Mouse (Mus musculus) urinary bladder, postnatal 36 days (tissue): ENCODE results near the gene Aste1.

Experiments used
- DNase-seq, 2 experiments: peaks; one replicate each; pipeline ENCODE4 v3.0.0; 2022; ENCODE audit warnings: low spot score in 2 of 2, mixed read lengths in 1 of 2

Gene Aste1

DNA sequence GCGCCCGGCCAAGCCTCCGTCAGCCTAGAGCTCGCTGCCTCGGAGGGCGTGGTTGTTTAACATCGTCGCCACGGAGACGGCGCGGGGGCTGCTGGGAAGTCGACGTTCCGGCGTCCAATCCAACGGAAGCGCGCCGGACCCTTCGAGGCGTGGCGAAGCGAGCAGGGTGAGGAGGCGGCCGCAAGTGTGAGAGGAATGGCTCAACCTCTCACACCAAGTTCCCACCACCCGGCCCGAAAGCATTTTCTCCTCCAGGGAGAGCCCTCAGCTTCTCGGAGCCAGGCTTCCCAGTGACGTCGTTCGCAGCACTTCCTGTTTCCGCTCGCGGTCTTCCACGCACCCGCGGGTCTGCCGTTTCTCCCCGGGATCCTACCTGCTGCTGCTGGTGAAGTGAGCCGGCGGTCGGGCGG, at the start of gene Aste1, which contains the start of gene Nek11:
Aste1 (plus strand) TSS at position 175 of the 410 bp plus-strand sequence.
Nek11 (minus strand) TSS at position 307 of the 410 bp plus-strand sequence.
- peak; percentile 93 to 95 for DNase-seq

- DNase-seq: no peak
Observed at GRCm38 (mm10) chr9:105348242-105349031, 46.8 kb upstream of the Aste1 start.

GRCm38 (mm10) chr9:105349034-105349433, 46.2 kb upstream of the Aste1 start:
- DNase-seq: no peak

- DNase-seq: no peak
Observed at GRCm38 (mm10) chr9:105362181-105362580, 33.0 kb upstream of the Aste1 start.

- DNase-seq: no peak
Observed at GRCm38 (mm10) chr9:105363520-105364231, 31.5 kb upstream of the Aste1 start.

- DNase-seq: no peak
Observed at GRCm38 (mm10) chr9:105366199-105366598, 29.0 kb upstream of the Aste1 start.

DNA sequence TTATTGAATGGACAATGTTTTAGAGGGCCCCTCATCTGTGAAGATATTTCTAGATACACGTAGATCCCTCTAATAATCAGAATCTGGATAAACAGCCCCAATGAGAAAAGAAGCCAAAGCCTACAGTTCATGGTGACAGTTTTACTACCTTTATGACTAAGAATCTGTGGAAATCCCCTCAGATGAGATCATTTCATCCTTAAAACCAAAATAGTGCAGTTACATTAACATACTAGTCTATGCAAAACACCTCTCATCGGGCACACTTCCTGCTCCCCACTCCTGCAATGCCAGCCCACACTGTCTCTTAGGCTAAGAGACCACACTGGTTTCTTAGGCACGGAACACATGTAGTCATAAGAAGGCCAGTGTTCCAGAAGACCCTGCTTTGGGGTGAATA, 26.6 kb upstream of the Aste1 start:
- no peak for DNase-seq

DNA sequence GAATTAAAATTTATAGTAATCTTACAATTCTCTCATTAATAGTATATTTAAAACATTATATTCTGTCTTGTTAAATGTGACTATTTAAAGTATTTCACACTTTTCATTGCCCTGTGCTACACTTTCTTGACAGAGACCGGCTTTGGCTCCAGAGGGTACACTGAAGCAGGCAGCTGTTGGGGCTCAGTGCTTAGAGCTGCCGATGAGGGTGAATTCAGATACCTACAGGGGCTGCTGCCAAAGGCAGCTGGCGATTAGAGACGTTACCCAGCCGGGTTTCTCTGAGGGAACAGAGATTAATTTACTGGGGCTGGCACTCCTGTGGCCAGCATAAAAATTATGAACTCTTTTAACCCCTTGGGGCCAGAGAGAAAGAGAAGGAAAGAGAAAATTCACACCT, 20.8 kb upstream of the Aste1 start:
- DNase-seq: no peak

GRCm38 (mm10) chr9:105376411-105376810, 18.8 kb upstream of the Aste1 start:
- DNase-seq: no peak

- no peak for DNase-seq
Observed at GRCm38 (mm10) chr9:105376954-105377530, 18.1 kb upstream of the Aste1 start.

DNA sequence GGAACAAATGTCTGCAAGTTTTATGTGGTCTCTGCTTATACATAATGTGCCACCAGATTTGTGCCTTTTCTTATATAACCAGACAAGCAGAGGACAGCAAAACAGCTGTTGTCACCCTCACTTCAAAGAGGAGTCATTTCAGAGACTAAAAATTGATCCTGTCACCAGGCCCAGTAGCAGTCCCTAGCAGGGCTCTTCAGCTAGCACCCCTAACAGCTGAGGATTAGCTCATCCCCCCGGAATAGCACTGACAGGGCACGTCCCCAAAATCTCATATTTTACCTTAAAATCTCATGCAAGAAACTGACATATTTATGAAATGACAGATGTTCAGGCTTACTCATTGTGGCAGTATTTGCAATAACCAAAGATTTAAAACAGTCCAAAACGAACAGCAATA, 17.6 kb upstream of the Aste1 start:
- no peak for DNase-seq

DNA sequence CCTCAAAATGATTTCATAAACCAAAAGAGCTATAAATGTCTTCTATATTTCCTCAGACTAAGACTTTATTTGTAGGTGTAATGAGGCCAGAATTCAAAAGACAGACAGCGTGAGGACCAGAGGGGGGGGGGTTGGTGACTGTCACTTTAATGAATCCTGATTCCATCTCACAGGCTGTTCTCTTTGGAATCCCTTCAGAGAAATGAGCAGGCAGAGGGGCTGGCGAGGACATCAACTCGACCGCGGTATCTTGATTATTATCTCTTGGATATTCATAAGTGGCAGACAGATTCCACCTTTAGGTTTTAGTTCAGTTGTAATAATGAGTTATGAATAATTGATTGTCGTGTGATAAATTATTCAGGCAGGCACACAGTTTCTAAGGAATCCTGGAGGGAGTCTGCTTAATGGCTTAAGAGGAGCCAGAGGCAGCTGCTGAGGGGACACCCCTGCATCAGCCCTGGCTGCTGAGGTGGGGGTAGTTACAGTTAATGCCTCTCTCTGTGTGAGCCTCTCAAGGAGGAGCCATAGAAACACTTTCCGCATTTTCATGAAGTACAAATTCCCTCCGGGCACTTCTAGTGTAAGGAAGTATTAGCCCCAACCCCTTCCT, 15.6 kb upstream of the Aste1 start:
- DNase-seq: no peak

DNA sequence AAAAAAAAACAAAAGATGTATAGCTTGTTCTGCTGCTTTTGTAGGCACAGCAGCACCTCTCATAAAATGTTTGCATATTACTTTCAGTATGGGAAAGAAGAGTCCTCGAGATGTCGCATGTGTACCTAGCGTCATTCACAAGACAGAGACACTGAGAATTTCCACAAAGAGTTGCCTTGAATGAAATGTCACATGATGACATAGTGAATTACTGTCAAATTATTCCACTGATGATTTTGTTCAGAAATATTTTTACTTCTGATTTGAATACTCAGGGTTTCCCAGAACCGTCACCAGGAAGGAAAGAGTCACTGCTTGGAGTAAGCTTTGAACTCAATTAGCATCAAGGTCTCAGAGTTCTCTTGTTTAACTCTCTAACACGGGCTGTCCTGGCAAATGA, 7.8 kb upstream of the Aste1 start:
- no peak for DNase-seq

DNA sequence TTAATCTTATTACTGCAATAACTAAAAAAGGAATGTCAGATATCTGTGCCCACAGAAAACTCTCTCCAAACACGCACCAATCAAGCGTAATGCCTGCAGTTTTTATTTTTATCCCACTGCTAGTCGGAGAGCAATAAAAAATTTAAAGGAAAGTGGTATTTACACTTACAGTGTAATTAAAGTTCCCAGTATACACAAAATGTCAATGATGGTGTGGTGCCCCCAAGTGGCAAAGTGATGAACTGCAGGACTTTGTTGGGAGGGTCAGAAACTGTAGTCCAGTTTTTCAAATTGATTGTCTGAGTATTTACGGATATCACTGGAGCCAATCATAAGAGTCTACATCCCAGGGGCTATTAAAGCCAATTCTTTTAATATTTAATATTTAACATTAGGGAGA, 5.9 kb upstream of the Aste1 start:
- peak; percentile 65 to 68 for DNase-seq

DNA sequence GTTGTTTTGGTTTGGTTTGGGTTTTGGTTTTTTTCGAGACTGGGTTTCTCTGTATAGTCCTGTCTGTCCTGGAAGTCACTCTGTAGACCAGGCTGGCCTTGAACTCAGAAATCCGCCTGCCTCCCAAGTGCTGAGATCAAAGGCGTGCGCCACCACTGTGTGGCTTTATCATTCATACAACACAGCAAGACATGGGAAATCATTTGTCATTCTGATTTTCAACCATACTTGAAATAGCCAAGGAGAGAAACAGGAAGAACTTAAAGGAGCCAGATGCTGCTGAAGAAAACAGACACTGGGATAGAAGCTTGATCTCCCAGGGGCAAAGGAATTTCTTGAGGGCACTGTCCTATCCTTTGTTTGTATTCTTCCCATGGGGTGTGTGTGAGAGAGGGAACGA, 4.6 kb upstream of the Aste1 start:
- DNase-seq: no peak

GRCm38 (mm10) chr9:105394720-105395119, 472 bp upstream of the Aste1 start:
- no peak for DNase-seq

DNA sequence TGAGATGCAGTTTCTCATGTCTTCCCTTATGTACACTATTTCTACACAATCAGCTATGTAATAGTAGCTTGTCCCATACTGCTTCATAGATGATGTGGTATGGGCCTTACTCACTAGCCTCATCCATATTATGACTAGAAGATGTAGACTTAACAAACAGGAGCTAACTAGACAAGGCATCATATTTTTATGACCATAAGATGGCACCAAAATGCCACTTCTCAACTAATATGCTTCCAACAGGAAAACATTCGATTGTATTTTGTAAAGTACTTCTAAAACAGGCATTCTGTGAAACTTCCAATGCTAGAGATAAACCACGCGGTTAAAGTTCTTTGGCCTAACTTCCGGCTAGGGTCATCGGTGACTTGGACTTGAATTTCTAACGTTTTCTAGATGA, 13.4 kb downstream of the Aste1 start:
- no peak for DNase-seq

DNA sequence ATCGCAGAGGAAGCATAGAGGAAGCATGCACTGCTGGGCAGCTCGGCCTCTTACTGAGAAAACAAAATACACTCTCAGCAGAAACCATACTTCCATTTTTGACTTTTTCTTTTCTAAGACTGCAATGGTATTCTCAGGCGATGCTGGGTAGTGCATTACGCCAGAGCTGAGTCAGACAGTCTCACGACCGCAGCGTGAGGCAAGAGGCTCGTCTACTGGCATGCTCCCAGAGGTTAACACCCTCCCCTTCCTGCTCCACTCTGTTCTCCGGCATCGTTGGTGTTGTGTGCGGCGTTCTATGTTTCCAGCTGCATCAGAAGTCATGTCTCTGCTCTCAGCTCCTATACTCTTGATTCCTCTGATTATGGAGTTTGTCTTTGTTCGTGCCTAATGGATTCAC, 63.8 kb downstream of the Aste1 start:
- peak in 1 of 2 experiments; percentile 16 for DNase-seq

GRCm38 (mm10) chr9:105461496-105461895, 66.3 kb downstream of the Aste1 start:
- DNase-seq: no peak
